Mouse (Mus musculus): Measurements from ENCODE around the gene Cfdp1. TPM values are rescaled to one million over a fixed set of nuclear protein-coding genes. Genes with fewer than 3 reads are reported as not detected.
A peak's percentile ranks its signal among the peaks of the same experiment; 100 is the strongest.

Cfdp1 gene
- polyA plus RNA-seq, 1 experiment from 2014 or later, result 195 TPM

DNA sequence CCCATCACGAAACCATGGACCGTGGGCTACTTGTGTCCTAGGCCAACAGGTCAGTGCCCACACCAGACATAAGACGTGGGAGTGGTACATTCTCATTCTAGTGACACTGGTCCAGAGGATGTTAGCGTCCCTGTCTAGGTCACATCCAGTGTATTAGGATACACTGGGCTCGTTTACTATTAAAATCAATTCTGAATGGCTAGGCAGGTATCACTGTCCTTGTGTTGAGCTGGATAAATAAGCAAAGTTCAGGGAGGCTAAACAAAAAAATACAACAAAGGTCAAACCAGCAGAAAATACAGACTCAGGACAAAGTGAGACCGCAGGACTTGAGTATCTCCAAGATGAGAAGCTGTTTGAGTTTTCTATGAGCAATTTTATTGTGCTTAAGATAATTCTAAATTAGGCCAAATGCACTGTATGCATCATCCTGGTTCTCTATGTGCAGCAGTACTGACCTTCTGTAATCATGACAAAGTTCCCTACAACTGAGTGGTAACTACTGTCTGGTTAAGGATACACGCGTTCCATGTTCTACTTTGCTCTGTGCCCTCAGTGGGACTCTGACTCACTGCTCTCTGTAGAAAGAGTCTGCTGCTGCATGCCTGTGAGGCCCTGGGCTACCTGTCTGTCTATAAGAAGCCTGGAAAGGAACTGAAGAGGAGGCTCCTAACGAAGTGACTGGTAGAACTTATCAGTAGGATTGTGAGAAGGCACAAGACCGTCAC lies 73.2 kb downstream of the Cfdp1 start:
- WGBS, result 88% methylated on average over 10 of the region's 10 CpGs
- Histone ChIP-seq H3K4me2 (no peak overlapping the region), H3K9me3 (ENCODE audit: low read depth, low read length) (no peaks in the 10 kb centered on the region), H3K36me3 (ENCODE audit: insufficient read depth) (peaks cover 46% of the 10 kb centered on the region), H3K4me3 (ENCODE audit: low read depth, low read length) (no peak overlapping the region), H3K27me3 (ENCODE audit: insufficient read depth, low read length) (no peaks in the 10 kb centered on the region), H3K27ac (ENCODE audit: low read depth) (no peak overlapping the region), H3K9ac (no peak overlapping the region), H3K4me1 (ENCODE audit: insufficient read depth) (no peaks in the 10 kb centered on the region)
- TF ChIP-seq CTCF (IDR thresholded peaks at IDR 0.05; ENCODE audit: low read depth), result no peak
- DNase-seq (no peak), ATAC-seq (ENCODE audit: insufficient read depth) (no peak)

DNA sequence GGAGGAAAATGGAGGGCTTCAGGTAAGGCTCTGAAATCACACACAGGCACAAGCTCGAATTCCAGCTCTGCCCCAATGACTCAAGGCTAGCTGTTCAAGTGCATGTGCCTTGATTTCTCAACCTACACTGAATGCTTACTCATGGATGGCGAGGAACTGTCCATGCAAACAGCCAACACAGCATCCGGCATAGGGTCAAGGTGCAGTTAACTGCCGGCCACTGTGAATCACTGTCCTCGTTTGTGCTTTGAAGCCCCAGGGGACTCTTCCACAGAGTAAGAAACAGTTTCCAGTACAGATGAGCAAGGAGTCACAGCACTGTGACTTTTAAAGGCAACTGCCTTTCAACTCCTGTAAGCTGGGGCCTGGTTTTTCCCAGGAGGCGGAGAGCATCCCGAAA lies 74.4 kb downstream of the Cfdp1 start:
- DNase-seq (no peak), ATAC-seq (ENCODE audit: insufficient read depth) (no peak)
- WGBS, result 83% methylated on average over 7 of the region's 7 CpGs
- Histone ChIP-seq H3K4me3 (ENCODE audit: low read depth, low read length) (no peak overlapping the region), H3K27ac (ENCODE audit: low read depth) (no peak overlapping the region), H3K4me1 (ENCODE audit: insufficient read depth) (no peaks in the 10 kb centered on the region), H3K9me3 (ENCODE audit: low read depth, low read length) (no peaks in the 10 kb centered on the region), H3K9ac (no peak overlapping the region), H3K4me2 (no peak overlapping the region), H3K27me3 (ENCODE audit: insufficient read depth, low read length) (no peaks in the 10 kb centered on the region), H3K36me3 (ENCODE audit: insufficient read depth) (peaks cover 51% of the 10 kb centered on the region)
- TF ChIP-seq CTCF (IDR thresholded peaks at IDR 0.05; ENCODE audit: low read depth), result no peak

DNA sequence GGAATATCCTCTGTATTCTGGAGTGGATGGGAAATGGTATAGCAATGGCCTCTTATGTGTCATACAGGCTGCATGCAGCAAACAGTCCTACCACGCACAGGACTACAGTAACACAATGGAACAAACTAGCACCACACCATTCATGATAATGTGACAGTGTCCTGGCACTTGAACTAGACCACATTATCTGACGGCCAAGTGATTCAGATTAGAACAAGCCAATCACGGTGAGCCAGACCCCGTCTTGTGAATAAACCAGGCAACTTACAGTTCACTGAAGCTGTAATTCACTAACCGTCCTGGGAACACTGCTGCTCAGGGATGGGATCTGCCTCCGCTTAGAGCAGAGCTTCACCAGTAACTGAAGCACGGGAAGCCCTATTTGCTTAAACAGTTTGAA lies 75.3 kb downstream of the Cfdp1 start:
- no peaks in the 10 kb centered on the region for H3K4me1 ChIP-seq (ENCODE audit: insufficient read depth)
- peak; percentile 71 for ATAC-seq (ENCODE audit: insufficient read depth)
- H3K9me3 ChIP-seq (ENCODE audit: low read depth, low read length), result no peaks in the 10 kb centered on the region
- H3K4me2 ChIP-seq, result no peak overlapping the region
- no peak overlapping the region for H3K9ac ChIP-seq
- H3K27ac ChIP-seq (ENCODE audit: low read depth), result no peak overlapping the region
- no peak overlapping the region for H3K4me3 ChIP-seq (ENCODE audit: low read depth, low read length)
- no peak for TF ChIP-seq CTCF (IDR thresholded peaks at IDR 0.05; ENCODE audit: low read depth)
- H3K27me3 ChIP-seq (ENCODE audit: insufficient read depth, low read length), result no peaks in the 10 kb centered on the region
- peaks cover 59% of the 10 kb centered on the region for H3K36me3 ChIP-seq (ENCODE audit: insufficient read depth)
- 47% methylated on average over 7 of the region's 7 CpGs for WGBS
- peak; percentile 68 for DNase-seq

DNA sequence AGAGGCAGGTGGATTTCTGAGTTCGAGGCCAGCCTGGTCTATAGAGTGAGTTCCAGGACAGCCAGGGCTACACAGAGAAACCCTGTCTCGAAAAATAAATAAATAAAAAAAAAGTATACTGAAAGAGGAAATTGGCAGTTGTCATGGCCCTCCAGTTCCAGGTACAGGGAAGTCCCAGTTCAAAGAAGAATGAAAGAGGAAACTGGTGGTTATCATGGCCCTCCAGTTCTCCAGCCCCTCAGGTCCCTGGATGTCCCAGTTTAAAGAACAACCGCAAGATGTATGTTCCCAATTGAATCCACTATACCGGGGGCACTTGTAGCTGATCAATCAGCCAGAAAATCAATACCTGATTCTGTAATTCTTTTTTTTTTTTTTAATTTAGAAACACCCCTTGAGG lies 77.6 kb downstream of the Cfdp1 start:
- Histone ChIP-seq H3K27me3 (ENCODE audit: insufficient read depth, low read length) (no peaks in the 10 kb centered on the region), H3K27ac (ENCODE audit: low read depth) (no peak overlapping the region), H3K36me3 (ENCODE audit: insufficient read depth) (peaks cover 61% of the 10 kb centered on the region), H3K9ac (no peak overlapping the region), H3K4me2 (no peak overlapping the region), H3K4me1 (ENCODE audit: insufficient read depth) (no peaks in the 10 kb centered on the region), H3K9me3 (ENCODE audit: low read depth, low read length) (no peaks in the 10 kb centered on the region), H3K4me3 (ENCODE audit: low read depth, low read length) (no peak overlapping the region)
- DNase-seq (no peak), ATAC-seq (ENCODE audit: insufficient read depth) (no peak)
- TF ChIP-seq CTCF (IDR thresholded peaks at IDR 0.05; ENCODE audit: low read depth), result no peak
- 96% methylated on average over 4 of the region's 4 CpGs for WGBS

DNA sequence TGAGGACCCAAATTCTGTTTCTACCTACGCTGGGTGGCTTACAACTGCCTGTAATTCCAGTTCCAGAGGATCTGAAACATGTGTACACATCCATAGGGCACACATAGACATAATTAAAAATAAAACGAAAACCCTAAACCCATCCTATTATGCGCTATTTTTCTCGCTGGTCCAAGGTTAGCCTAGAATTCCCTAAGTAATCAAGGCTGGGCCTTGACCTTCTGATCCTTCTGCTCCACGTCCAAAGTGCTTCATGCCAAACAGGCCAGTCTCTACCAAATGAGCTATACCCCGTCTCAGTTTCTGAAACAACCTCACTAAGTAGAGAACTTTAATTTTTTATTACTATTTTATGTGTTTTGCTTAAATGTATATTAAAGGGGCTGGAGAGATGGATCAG lies 78.3 kb downstream of the Cfdp1 start:
- TF ChIP-seq CTCF (IDR thresholded peaks at IDR 0.05; ENCODE audit: low read depth), result no peak
- DNase-seq (no peak), ATAC-seq (ENCODE audit: insufficient read depth) (no peak)
- Histone ChIP-seq H3K4me1 (ENCODE audit: insufficient read depth) (no peaks in the 10 kb centered on the region), H3K36me3 (ENCODE audit: insufficient read depth) (peaks cover 60% of the 10 kb centered on the region), H3K4me3 (ENCODE audit: low read depth, low read length) (no peak overlapping the region), H3K9me3 (ENCODE audit: low read depth, low read length) (no peaks in the 10 kb centered on the region), H3K9ac (no peak overlapping the region), H3K27ac (ENCODE audit: low read depth) (no peak overlapping the region), H3K27me3 (ENCODE audit: insufficient read depth, low read length) (no peaks in the 10 kb centered on the region), H3K4me2 (no peak overlapping the region)
- 95% methylated on average over 6 of the region's 6 CpGs for WGBS

DNA sequence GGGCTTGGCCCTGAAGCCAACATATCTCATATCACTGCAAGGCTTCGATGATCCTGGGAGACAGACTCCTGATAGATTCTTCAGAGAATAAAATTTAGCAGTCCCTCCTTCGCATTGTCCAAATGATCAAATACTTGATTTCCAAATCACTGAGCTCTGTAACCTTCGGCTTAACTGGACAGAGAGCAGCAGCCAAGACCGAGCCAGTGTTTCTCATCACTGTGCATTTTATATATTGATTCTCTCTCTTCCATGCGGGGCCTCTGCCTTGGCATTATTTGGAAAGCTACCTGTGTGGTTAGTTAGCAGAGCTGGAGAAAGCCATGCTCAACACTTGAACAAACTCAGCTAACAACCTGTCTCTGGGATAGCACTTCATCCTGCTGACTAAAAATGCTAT lies 80.6 kb downstream of the Cfdp1 start:
- no peak for ATAC-seq (ENCODE audit: insufficient read depth)
- DNase-seq, result no peak
- H3K27me3 ChIP-seq (ENCODE audit: insufficient read depth, low read length), result no peaks in the 10 kb centered on the region
- TF ChIP-seq CTCF (IDR thresholded peaks at IDR 0.05; ENCODE audit: low read depth), result no peak
- peaks cover 46% of the 10 kb centered on the region for H3K36me3 ChIP-seq (ENCODE audit: insufficient read depth)
- H3K4me1 ChIP-seq (ENCODE audit: insufficient read depth), result no peaks in the 10 kb centered on the region
- no peak overlapping the region for H3K27ac ChIP-seq (ENCODE audit: low read depth)
- WGBS, result 94% methylated on average over 5 of the region's 5 CpGs
- no peak overlapping the region for H3K4me2 ChIP-seq
- no peak overlapping the region for H3K9ac ChIP-seq
- no peaks in the 10 kb centered on the region for H3K9me3 ChIP-seq (ENCODE audit: low read depth, low read length)
- H3K4me3 ChIP-seq (ENCODE audit: low read depth, low read length), result no peak overlapping the region

DNA sequence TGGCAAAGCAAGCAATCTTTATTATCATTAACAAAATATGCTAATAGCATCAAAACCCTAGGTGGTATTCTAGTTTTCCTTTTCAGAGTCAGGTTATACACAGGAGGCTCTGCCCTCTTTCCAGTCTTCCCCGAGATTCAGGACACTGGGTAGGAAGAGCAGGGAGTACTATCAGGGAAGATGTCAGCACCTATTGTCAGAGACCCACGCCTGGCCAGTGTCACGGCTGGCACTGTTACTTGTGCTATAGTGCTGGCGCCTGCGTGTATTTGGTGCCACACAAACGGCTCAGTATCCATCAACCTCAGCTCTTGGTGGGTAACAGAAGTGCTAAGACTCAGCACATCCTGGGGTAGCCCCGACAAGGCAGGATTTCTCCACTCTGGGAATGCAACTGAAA lies 81.0 kb downstream of the Cfdp1 start:
- no peak overlapping the region for H3K27ac ChIP-seq (ENCODE audit: low read depth)
- ATAC-seq (ENCODE audit: insufficient read depth) (no peak), DNase-seq (no peak)
- H3K4me2 ChIP-seq, result no peak overlapping the region
- no peak overlapping the region for H3K4me3 ChIP-seq (ENCODE audit: low read depth, low read length)
- H3K9ac ChIP-seq, result no peak overlapping the region
- whole genome bisulfite sequencing, result 83% methylated on average over 7 of the region's 7 CpGs
- TF ChIP-seq CTCF (IDR thresholded peaks at IDR 0.05; ENCODE audit: low read depth), result no peak
- no peaks in the 10 kb centered on the region for H3K9me3 ChIP-seq (ENCODE audit: low read depth, low read length)
- H3K36me3 ChIP-seq (ENCODE audit: insufficient read depth), result peaks cover 46% of the 10 kb centered on the region
- H3K27me3 ChIP-seq (ENCODE audit: insufficient read depth, low read length), result no peaks in the 10 kb centered on the region
- no peaks in the 10 kb centered on the region for H3K4me1 ChIP-seq (ENCODE audit: insufficient read depth)
